Mouse (Mus musculus): Measurements from ENCODE around the gene Eno2.

Eno2 gene

DNA sequence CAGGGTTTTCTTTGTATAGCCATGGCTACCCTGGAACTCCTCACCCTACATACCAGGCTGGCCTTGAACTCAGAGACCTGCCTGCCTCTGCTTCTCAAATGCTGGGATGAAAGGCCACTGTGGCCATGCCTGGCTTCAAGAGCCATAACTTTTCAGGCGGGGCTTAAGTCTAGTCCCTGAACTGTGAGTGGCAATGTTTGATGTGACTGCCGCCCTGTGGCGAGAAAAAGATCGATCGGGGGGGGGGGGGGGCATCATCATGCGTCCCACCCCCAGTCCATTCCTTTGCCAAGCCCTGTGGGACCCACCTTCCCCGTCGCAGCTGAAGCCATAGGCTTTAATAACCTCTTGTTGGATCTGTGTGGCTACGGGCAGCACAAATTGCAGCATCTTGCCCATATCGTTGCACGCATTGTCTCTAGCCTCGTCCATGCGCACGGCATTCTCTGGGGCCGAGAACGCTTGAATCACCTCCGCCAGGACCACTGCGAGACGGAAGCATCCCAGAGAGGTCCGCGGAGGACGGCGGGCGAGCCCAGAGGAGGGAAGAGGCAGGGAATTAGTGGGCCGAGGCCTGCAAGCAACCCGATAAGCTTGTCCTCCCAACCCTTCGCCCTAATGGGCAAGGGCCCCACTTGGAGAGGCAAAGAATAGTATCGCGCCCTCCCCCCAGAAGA lies 29.1 kb downstream of the Eno2 start:
- peak in 1 of 2 experiments; percentile 87 for DNase-seq (ENCODE audit: low spot score in 2 of 2)

GRCm38 (mm10) chr6:124739231-124739796 lies 30.2 kb downstream of the Eno2 start:
- peak in 1 of 2 experiments; percentile 70 for DNase-seq (ENCODE audit: low spot score in 2 of 2)

- peak in 1 of 2 experiments; percentile 75 for DNase-seq (ENCODE audit: low spot score in 2 of 2)
Measured at GRCm38 (mm10) chr6:124738511-124739023, 30.9 kb downstream of the Eno2 start, which contains the start of gene Ptpn6. Gene Ptpn6 (minus strand): TSS chr6:124738714.

- no peak for DNase-seq (ENCODE audit: low spot score in 2 of 2)
Measured at GRCm38 (mm10) chr6:124737040-124737439, 32.4 kb downstream of the Eno2 start.

DNA sequence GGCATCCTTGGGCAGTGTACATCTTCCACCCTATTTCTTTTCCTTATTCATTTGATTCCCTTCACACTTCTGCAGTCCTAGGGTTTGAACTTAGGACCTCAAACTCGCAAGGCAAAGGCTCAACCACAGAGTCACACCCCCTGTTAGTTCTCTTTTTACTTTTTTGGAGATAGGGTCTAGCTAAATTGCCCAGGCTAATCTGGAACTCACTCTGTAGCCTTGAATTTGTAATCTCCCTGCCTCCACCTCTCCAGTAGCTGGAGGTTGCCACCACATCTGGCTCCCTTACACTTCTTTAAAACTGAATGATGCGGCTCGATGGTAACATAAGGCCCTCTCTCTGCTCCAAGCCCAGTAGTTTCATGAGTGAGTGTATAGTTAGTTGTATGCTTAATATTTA lies 35.1 kb downstream of the Eno2 start:
- no peak for DNase-seq (ENCODE audit: low spot score in 2 of 2)

DNA sequence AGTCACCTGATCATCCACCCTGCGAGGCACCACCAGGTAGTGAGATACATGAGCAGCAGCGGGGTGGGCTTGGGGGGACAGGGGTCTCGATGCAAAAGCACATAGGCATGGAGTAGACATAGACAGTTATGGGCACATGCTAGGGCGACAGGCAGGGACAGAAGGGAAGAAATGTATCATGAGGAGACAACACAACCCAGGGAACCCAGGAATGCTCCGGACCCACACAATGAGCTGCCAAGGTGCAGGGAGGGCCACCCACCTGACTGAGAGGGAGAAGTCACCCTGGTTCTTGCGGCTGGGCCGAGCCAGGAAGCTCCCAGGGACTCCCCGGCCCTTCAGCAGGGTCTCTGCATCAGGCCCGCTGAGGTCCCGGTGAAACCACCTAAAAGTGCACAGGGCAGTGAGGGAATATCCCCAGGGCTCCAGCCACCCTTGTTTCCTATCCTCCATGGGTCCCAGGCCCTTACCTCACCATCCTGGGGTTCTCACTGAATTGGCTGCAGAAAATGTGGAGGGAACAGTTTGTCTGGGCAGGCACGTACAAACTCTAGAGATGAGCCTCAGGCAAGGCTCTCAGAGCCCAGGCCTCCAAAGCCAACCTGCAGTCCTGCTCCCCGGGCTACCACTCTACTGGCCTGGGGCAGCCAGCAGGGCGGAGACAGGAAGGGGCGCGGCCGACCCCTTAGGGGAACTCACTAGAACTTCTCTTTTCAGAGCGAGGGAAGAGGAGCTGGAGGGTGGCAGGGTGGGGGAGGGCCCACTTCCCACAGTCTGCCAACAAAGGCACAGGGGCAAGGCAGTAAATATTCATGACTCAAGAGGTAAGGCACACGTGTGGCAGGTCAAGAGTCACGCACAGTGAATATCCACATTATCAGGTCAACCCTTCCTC lies 36.8 kb downstream of the Eno2 start:
- DNase-seq (ENCODE audit: low spot score in 2 of 2) = peak; percentile 85 to 90

DNA sequence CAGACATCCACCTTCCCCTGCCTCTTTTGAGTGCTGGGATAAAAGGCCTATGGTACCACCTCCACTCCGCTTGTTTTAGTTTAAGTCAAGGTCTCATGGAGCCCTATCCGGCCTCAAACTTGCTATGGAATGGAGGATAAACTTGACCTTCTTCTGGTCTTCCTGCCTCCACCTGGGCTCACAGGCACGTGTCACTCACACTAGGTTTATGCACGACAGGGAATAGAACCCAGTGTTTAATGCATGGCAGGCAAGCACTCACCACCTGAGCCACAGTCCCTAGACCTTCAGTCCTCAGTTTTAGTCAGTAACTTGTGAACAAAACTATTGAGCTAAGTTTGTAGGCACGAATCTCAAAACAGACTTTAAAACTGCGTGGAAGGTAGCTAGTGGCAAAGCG lies 38.4 kb downstream of the Eno2 start:
- no peak for DNase-seq (ENCODE audit: low spot score in 2 of 2)

DNA sequence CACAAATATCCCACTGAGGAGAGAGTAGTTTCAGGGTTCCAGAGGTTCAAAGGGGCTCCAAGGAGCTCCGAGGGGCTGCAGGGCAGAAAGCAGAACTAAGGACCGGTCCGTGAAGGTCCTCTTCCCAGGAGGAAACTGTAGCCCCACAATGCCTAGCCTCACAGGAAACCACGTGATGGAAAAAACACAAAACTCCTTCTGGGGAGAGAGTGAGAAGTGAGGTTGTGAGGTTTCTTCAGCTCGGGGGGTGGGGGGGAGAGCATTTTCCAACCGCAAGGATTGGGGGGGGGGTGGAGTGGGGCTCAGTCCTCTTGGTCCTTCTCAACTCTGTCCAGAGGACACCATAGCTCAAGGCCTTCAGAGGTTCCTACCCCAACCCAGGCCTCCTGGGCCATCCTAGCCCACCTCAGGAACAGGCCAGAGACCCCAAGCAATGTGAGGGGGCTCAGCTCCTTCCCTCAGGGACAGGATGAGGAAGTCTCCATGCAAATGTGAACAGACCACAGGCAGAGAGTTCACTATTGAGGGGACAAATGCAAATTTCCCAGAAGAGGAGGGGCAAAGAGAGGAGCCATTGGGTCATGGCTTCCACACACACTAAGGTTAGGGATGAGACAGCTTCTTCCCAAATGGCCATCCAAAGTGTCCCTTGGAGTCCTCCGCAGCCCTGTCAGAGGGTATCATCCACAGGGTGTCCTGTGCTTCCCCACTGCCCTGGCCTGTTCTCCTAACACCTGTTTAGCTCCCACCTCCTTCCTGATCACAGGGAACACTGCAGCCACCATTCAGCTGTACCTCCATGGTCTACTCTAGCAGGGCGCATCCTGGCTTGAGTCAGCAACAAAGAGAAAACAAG lies 39.4 kb downstream of the Eno2 start:
- no peak for DNase-seq (ENCODE audit: low spot score in 2 of 2)

- DNase-seq (ENCODE audit: low spot score in 2 of 2) = no peak
Measured at GRCm38 (mm10) chr6:124728621-124729020, 40.9 kb downstream of the Eno2 start.

GRCm38 (mm10) chr6:124724472-124724871 lies 45.0 kb downstream of the Eno2 start:
- DNase-seq (ENCODE audit: low spot score in 2 of 2) = no peak

DNA sequence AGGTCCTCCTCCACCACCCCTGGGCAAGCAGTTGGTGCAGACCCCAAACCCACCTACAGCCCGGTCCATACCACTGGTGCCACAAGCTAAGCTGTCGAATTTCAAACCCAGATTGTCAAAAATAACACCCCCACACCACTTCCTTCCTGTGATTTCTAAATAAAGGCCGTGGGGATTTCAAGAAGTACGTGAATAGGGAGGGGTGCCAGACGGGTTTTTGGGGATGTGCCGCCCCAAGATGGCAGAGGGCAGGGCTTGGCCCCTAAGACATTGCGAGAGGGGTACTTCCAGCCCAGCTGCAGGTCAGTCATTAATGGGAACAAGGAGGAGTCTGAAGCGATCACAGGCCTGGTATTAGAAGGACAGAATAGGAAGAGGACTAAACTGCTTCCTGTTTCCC lies 45.9 kb downstream of the Eno2 start:
- no peak for DNase-seq (ENCODE audit: low spot score in 2 of 2)

- DNase-seq (ENCODE audit: low spot score in 2 of 2) = no peak
Measured at GRCm38 (mm10) chr6:124722876-124723473, 46.5 kb downstream of the Eno2 start.

GRCm38 (mm10) chr6:124720904-124721303 lies 48.6 kb downstream of the Eno2 start:
- DNase-seq (ENCODE audit: low spot score in 2 of 2) = no peak

DNA sequence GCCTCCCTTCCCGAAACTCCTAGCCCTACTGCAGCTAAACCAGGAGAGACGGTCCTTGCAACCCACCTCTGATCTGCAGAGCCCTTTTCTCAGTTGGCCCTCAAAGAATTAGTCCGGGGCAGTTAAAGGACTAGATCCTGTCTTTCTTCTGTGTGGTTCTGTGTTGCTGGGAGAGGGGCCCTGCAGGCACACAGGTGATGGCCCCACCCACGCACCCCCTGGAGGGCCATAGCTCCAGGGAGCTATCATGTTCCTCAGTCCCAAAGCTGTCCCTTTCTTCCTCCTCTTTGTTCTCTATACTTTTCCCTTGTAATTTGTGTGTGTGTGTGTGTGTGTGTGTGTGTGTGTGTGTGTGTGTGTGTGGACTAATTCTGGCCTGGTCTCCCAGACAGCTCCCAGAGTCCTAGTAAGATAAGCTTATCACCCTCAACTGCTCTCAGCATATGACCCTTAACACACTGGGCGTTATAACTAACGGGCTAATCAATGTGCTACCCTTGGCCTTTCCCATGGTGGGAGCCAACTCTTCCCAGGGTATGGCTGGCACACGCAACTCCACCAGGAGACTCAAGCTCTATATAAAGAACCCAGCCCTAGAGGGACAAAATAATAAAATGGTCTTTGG lies 50.0 kb downstream of the Eno2 start:
- DNase-seq (ENCODE audit: low spot score in 2 of 2) = no peak

DNA sequence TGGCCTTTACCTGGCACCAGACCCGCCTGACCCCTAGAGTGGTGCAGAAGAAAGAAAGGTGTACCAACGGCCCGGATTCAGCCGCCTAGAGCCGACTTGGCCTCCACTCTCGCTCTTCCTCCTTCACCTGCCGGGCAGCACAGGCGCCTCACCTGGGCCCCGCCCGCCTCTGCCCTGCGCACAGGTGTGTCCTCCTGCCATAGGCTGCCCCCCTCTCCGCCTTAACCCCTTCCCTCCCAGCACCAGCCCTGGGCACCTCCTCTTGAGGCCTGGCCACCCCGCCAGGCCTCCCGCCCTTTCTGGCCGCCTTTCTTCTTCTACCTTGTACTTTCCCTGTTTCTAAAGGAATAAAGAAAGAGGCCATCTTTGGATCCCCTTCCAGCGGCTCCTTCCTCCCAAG lies 50.8 kb downstream of the Eno2 start:
- no peak for DNase-seq (ENCODE audit: low spot score in 2 of 2)

DNA sequence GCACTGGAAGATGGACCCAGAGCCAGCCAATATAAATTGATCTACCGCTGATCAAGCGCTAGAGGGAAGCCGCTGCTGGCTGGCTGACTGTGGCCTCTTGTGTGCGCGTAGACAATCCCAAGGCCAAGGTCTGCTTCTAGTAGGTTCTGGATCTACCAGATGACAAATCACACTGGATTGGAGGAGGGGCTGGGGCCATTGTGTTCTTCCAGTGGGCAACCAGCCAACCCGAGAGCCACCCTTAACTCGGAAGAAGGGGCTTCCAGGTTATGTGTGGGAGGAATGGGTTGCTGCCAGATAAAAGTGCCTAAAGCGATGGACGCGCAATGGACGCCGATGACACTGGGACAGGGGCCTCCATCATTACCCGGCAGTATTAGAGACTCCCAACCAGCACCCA lies 51.5 kb downstream of the Eno2 start:
- DNase-seq (ENCODE audit: low spot score in 2 of 2) = no peak

DNA sequence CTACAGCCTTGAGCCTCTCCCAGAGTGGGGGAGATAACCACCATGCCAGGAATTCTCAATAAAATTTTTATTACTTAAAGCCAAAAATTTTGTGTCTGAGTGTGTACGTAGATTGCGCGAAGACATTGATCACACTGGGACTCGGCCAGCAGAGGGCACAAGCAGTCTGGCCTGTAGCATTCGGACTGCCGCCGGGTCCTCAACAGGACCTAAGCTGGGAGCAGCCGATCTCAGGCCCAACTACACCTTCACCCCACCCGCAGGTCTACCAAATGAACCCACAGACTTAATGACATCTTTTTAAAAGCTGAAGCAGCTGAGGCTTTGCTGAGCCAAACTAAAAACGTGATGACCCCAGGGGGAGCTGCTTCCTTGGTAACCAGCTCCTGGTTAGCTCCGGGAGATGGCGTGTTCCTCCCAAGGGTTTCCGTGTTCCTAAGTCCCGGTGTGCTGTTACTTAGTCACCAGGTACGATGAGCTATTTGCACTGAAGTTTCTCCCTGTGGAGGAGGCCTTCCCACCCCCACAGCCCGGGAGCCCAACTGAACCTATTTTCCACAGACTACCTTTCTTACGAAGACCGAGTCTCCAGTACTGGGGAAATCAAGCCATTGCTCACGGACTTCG lies 52.5 kb downstream of the Eno2 start:
- DNase-seq (ENCODE audit: low spot score in 2 of 2) = peak; percentile 61 to 76

DNA sequence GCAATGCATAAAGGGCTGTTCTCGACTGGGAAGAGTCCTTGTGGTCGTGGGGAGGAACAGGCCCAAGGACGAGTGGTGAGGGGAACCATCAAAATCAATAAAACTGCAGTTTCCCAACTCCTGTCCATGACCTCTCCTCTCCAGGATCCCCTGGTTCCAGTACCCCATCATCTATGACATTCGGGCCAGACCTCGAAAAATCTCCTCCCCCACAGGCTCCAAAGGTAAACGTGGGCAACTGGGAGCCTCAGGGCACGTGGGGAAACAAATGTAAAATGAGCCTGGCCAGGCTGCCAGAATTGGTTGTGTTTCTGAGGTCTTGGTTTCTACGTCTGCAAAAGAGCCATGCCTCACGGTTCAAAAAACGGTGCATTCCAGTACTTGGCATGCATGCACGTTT lies 56.6 kb downstream of the Eno2 start:
- DNase-seq (ENCODE audit: low spot score in 2 of 2) = no peak

- DNase-seq (ENCODE audit: low spot score in 2 of 2) = peak; percentile 98
Measured at GRCm38 (mm10) chr6:124711824-124712782, 57.4 kb downstream of the Eno2 start, which contains the start of the genes Emg1 and Phb2. Gene Emg1 (minus strand): TSS chr6:124712178. Gene Phb2 (plus strand): TSS chr6:124712336.

All from spleen, postnatal 4 days (tissue).